Mouse (Mus musculus) ZHBTc4 (cell line): ENCODE measurements around the gene Higd1c.
"Not testable (repeated sequence)": the region's sequence is repeated elsewhere in the genome, so short reads cannot be mapped to it uniquely, and the experiment has no call there.

Source experiments
- DNase-seq: peaks from one replicate; pipeline ENCODE4 v3.0.0-alpha.2; 2011; ENCODE audit warnings: low read depth, low spot score

The Higd1c gene

DNA sequence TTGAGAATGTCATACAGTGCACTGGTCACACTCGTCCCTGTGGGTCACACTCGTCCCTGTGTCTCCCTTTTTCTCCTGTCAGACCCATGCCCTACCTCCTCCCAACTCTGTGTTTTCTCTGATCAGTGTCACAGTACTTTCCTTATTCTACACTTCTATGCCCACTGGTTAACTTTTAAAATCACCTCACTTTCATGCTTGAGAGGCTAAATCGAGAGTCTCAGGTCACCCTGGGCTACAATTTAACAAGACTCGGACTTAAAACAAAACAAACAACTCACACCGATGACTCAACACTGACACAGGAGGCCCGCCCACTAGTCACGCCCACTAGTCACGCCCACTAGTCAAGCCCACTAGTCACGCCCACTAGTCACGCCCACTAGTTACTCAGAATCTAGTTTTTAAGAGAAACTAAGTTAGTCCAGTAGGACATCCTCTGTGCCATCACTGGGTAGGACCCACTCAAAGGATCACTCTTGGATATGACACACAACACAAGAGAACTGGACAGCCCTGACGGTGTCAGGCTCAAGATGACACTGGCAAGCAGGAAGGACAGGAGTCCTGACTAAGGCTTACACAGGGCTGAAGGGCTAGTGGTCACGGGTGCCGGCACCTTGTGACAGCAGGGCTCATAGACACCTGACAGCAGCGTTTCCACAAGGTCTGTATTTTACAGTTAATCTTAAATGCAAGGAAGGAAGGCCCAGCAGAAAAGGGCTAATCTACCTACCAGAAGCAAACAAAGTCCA, 46.8 kb downstream of the Higd1c start:
- no peak for DNase-seq

DNA sequence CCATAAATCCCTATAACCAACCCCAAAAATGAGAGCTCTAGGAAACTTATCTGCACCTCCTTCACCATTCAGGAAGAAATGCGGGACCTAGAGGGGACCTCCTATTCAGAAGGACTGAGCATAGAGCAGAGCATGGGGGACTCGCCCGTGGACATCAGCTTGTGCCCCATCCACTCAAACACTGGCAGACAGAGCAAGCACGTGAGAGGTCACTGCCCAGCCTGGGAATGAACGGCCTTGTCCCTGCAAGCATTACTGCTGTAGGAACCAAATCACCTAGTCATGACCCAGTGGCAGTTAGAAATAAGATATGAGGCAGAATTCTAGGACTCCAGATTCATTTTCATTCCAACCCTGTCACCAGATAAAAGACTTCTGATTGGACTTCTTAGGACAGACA, 47.4 kb downstream of the Higd1c start:
- DNase-seq = no peak

DNA sequence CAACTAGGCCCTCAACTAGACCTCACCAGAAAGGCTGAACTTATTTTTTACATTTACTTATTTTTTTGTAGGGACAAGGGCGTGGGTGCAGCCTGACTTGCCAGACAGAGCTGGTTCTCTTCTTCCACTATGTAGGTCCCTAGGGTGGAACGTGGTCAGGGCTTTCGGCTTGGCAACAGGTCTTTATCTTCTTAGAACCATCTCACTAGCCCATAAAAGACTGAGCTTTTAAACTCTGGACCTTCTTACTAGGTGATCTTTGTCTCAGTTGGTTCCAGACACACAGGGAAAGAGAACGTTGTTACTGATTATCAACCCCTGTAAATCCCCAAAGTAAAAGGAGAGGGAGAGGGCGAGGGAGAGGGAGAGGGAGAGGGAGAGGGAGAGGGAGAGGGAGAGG, 49.0 kb downstream of the Higd1c start:
- no peak for DNase-seq

DNA sequence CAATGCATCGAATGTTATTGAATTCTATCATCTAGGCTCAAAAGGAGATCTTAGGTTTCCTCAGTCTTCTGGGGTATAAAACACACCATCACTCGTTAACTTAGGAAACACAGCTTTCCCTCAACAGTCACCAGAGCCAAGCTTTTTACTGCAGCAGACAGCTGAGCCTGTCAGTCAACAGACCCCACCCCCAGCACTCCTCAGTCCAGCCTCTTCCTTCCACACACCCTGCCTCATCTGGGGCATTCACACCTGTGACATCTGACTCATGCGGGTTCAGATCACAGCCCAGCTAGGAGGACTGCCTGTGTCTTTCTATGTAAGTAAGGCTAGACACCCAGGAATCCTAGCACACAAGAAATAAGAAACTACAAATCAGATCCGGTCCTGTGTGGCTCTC, 49.7 kb downstream of the Higd1c start:
- no peak for DNase-seq

DNA sequence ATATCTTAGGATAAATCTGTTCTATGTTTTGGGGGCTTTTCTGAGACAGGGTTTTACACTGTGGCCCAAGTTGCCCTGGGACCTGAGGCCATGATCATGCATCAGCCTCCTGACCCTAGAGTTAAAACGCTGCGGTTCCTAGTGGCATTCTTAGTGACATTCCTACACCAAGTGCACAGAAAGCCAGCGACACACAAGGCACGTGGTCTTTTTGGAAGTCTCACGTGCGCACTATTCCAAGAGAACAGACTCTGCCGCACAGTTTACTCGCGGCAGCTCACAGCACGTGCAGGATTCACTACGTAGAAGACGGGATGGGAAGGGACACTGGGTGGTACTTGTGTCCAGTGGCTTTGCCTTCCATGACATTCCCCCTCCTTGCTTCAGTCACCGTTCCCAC, 50.6 kb downstream of the Higd1c start:
- no peak for DNase-seq

DNA sequence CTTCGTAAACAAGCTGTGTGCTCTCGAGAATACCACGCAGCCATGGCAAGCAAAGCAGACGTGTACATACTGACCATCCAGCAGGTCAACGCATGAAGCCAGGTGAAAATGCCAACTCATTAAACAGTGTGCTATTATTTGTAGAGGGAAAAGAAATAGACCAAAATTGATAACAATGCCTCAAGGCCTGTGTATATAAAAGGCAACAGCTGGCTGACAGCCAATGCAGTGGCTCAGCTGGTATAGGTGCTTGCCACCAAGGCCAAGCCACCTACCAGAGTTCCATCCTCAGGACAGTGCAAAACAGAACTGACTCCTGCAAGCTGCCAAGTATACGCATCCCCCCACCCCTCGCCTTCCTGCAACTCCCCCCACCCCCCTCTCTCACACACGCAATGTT, 51.3 kb downstream of the Higd1c start:
- DNase-seq = no peak

DNA sequence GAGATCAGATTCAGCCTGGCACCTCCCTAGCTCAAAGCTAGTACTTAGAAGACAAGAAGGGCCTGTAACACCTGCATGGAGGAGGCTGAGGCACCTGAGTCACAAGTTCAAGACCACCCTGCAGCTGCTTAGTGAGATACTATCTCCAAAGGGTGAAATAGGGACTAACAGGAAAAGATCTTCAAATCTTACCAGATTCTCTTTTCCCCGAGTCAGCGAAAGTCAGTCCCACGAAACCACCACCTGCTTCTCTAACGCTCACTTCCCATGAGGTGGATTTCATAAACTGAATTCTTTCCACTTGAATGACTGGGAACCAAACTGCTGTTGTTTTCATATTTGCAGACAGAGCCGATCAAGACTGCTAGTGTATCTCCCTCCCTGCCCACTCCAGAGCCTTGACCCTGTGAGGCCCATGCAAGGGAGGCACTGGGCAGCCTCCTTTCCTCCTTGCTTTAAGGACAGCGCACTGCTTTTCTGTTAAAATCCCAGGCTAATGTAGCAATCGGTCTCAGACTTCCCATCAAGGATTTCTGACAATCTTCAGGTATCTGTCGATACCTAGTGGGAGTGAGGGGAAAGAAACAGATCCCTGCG, 53.6 kb downstream of the Higd1c start:
- DNase-seq = no peak

DNA sequence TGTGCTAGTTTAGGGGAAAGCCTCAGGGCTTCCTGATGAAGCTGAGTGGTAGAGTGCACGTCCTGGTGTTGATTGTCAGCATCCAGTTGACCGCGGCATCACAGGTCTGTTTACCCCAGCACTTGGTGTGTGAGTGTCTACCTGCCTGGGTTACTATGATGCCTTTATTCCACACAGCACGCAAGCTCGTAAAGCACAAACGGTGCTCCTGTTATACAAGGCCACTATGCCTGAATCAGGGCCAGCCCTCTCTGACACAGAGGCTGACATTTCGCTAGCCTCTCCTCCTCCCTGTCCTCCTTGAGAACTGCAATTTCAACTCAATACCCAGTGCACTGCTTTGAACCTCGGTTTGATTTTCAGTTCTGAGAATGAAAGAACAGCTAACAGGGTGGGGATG, 55.0 kb downstream of the Higd1c start:
- no peak for DNase-seq

DNA sequence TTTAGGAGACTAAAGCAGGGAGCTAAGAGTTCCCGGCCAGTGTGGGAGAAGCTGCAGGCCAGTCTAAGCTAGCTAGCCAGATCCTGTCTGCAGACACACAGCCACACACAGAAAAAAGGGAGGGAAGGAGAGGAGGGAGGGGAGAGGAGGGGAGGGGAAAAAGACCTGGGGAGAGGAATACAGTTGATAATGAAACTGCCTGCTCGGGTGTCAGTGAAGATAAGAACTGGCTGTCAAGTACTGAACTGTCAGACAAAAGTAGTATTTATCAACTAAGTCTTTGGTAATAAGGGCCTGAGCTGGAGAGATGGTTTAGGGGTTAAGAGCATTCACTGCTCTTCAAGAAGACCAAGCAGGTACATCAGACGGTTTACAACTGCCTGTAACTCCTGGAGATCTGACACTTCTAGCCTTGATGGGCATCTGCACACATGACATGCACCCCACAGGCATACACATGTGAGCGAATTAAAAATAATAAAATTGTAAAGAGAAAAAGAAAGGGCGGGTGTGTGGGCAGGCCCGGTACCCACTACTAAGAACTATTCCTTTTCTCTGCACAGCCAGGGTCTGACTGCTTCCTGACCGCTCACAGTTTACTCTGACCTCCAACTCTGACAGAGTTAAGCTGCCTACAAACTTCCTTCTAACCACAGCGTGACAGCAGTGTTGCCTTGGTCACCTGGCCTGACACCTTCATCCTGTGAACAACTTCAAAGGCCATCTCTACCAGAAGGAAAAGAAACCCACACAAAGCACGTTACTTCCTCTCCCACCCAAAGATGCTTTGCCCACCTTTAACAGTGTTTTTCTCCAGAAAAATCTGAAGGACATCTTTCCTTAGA, 55.8 kb downstream of the Higd1c start:
- DNase-seq = no peak

DNA sequence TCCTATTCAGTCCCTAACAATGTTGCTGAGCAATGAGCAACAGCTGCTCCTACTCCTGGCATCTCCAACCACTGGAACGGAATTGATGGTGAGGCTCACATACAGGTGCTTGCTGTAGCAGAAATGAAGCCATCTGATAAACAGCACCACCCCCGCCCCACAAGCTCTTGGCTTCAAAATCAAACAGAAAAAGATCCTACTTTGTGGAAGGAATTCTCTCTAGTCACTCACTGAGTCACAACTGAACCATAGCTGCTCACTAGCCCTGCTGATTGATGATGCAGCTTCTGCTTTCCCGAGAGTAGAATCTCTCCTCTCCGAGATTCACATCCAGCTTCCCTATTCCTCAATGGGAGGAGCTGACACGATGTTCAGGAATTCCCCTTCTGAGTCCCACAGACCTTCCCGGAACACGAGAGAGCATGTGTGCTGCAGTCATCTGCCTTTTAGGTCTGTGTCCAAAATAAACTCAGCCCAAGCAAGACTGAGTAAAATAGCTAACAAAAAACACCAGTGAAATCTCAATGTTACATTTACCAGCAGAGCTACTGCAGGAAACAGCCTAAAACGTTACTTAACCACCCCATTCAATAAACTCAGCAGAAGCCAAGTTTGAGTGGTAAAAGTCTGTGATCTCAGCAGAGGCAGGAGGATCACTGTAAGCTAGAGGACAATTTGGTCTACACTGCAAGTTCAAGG, 56.9 kb downstream of the Higd1c start:
- DNase-seq = no peak

DNA sequence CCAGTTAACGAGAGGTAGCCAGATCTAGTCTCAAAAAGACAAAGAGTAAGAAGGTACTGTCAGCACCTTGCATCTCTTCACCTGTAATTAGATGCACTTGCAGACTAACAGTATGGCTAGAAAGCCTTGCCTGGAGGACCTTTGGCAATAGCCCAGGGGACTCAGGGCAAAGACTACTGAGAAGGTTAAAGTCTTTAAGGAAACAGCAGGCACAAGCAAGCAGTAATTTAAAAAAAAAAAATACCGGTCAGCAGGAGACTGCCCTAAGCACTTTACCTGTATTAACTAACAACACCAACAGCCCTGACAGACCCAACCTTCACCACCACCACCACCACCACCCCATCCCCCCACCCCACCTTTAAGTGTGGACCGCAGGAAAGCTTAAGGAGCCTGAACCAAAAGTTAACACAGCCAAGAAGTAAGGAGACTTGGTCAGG, 57.4 kb downstream of the Higd1c start, which contains the start of gene Gm5475:
Gene Gm5475 (plus strand): TSS at position 390 of the 440 bp plus-strand sequence.
- DNase-seq = not testable (repeated sequence)

DNA sequence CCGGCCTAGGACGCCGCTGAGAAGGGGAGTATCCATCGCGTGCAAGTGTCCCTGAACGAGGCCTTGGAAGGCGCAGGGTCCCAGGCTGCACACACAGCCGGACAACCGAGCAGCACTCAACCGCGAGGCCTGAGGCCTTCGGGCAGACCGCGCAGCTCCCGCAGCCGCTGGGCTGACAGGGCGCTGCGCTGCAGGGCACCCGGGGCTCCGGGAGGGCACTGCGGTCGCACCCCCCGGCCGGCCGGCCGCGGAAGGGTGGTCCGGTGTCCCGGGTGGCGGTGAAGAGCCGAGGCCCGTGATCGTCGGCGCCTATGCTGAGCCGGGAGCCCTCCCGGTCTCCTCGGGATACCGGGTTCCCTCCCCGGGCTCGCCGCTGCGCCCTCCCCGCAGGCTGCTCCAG, 58.1 kb downstream of the Higd1c start:
- DNase-seq = peak; percentile 53

DNA sequence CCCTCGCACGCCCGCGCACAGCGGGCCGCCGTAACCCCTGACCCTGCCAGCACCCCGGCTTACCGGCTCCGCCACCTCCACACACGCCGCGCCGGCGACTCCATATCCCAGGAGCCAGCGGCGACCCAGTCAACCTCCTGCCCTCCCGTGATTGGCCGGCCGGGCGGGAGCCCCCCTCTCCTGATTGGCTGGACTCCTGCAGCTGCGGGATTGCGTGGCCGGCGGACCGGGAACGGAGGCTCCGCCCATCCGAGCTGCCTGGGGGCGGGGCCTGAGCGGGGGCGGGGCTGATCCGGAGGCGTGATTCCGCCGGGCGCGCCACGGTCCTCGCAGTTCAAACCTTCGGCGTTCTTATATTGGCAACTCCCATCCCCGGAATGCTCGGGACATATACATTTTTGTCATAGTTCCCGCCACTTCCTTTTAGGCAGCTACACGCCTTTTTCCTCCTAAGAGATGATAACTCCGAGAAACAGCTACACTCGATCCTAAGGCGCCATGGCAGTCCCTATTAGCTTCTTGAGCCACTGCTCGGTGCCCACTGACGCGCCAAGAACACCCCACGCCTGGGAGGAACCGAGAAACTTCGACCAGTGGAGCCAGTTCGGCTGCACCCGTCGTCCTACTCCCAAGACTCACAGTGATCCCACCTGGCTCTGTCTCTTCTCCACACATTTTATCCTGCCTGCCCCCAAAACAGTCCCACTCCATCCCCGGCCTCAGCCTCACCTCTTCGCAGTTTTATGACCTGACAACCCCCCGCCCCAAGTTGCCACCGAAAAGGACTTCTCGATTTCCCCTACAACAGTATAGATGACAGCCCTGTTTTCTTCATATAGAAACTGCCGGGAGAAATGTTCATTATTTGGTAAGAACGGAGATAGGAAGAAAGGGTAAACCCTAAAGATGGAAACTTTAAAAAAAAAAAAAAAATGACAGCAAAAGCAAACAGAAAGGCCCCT, 58.8 kb downstream of the Higd1c start:
- peak; percentile 97 for DNase-seq

DNA sequence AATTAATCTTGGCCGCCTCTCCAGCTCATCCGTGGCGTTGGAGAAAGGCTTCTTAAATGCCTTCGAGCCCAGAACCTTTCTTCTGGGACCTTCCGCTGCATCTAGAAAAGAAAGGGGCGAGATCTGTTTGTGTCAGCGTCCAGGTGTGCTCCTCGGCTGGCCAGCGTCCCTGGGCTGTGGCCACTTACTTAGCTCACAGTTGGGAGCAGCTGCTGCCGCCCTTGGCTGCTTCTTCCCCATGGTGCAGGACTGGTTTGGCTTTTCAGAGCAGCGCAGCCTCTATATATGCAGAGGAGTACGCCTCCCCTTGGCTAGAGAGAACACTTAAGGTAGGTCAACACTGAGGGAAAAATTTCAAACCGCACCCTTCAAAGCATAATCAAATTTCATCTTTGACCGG, 59.6 kb downstream of the Higd1c start:
- no peak for DNase-seq

DNA sequence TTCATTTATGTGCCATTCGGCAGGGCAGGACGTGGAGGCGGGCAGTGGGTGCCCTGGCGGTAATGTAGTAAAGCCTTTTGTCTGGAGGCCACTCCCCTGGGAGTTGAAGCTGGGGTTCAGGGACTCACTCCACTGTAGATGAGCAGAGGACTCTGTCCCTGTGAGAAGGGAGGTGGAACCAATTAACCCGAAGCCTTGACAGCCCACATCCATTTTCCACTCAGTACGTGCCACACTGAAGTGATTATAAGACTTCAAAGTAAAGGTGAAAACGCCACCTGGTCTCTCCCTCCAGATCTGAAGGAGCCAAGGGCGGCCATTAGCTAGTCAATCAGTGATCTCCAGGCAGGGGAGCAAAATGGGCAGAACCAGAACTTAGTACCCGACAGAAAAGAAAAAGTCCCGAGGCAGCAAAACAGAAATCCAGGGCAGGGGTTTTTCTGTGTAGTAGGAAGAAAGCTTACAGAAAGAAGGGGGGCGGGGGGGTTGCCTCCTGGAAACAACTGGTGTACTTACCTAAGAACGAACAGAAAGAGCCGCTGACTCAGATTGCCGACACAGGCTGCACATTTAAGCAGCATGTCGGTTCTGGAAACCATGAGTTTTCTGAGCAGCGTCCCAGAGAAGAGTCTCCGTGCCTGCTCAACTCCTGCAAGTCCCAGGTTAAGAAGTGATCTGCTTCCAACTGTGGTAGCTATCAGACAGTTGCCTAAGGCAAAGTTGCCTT, 60.2 kb downstream of the Higd1c start, which contains the start of gene Slc11a2:
Gene Slc11a2 (minus strand): TSS at position 677 of the 727 bp plus-strand sequence.
- DNase-seq = no peak

DNA sequence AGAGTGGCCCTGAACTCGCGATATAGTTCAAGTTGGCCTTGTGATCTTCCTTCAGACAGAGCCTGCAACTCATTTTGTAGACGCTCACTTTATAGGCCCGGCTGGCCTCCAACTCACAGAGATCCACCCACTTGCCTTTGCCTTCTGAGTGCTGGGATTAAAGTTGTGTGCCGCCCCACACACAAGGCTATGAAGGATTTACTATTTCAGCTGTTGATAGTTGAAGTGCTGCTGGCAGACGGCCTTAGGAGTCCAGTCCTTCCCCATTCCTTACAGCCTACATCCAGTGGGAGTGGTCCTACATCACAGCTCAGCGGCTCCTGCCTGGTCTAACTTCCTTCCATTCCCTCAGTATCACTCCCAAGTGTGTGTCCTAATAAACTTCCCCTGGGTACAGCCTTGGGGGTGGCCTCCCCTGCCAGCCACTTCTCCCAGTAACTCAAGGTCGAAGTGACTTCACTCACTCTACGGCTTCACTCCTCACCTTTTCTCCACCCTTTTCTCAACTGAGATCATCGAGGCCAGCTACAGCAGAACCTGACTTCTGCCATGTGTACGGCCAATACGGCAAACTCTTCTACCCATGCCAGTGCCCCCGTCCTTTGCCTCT, 64.1 kb downstream of the Higd1c start:
- no peak for DNase-seq

DNA sequence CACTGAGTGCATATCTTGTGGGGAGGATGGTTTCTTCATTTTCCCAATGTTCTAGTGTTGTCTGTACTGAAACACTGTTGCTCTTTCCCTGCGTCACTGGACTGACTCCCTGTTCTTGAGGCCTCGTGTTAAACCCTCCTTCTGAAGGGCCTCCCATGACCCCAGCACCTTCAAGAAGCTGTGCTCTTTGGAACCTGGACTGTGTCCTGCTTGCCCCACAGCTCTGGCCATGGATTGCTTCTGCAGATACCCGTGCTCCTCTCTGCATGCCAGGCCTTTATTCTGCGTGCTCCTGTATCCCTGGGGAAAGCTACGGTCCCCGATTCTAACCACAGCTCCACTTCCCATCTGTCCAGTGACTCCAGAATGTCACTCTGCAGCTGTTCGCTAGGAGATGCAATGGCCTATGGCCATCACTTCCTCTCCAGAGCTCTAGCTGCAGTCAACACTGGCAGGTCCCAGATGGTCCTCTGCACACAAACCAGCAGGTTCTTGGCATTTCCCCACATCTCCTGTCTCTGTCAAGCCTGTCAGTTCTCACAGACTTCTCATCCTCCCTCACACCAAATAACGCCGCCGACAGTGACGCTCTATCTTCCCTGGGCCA, 65.7 kb downstream of the Higd1c start:
- DNase-seq = no peak

DNA sequence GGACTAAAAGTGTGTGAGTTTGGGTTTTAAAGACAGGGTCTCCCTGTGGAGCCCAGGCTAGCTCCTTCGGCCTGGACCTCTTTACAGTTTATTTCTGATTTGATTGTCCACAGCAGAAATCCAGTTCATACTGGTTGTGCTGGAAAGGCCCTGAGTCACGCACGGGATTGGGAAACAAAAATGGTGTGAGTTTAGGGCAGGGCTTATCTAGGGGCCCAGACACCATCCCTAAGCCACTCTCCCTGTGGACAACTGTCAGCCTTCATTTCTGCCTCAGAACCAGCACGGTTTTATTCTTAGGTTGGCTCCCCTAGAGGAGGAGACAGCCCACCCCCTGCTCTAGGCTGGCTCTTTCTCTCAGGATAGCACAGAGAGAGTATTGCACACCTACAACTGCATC, 68.9 kb downstream of the Higd1c start:
- no peak for DNase-seq
